Mouse (Mus musculus) midbrain, embryonic 14.5 days (tissue): ENCODE data around the gene Hcls1. TPM values are rescaled to one million over a fixed set of nuclear protein-coding genes. Genes with fewer than 3 reads are reported as not detected.

Source experiments
- ATAC-seq: fragments of 200-750 bp; cut with Nextera tagmentation; 2 replicates; pipeline ENCODE4 v1.8.0; 2017; ENCODE audit warnings: moderate number of reproducible peaks, moderate library complexity; ENCODE audit not compliant: low FRiP score, low TSS enrichment
- DNase-seq: peaks from one replicate; pipeline ENCODE4 v3.0.0-alpha.2; 2015
- H3K27ac ChIP-seq: fragments of 300-500 bp; sonication (generic); replicated peaks from 2 replicates; pipeline ENCODE4 v1.5.1; 2014; ENCODE audit warnings: mild to moderate bottlenecking, low read depth, low read length, moderate library complexity
- H3K27me3 ChIP-seq: fragments of 300-500 bp; sonication (generic); 2 replicates; pipeline ENCODE4 v1.6.1; 2014; ENCODE audit warnings: low read length, control low read depth, mixed read lengths; ENCODE audit not compliant: control insufficient read depth, insufficient read depth
- H3K36me3 ChIP-seq: fragments of 300-500 bp; sonication (generic); 2 replicates; pipeline ENCODE4 v1.6.1; 2014; ENCODE audit warnings: low read length, control low read depth; ENCODE audit not compliant: control insufficient read depth, insufficient read depth
- H3K4me1 ChIP-seq: fragments of 300-500 bp; sonication (generic); 2 replicates; pipeline ENCODE4 v1.6.1; 2014; ENCODE audit warnings: mild to moderate bottlenecking, antibody characterized with exemption, low read length, control low read depth; ENCODE audit not compliant: control insufficient read depth, insufficient read depth
- H3K4me2 ChIP-seq: fragments of 300-500 bp; sonication (generic); 2 replicates; pipeline ENCODE4 v1.6.1; 2014; ENCODE audit warnings: mild to moderate bottlenecking, low read length, moderate library complexity
- H3K4me3 ChIP-seq: fragments of 300-500 bp; sonication (generic); replicated peaks from 2 replicates; pipeline ENCODE4 v1.5.1; 2014; ENCODE audit warnings: low read depth, low read length
- H3K9ac ChIP-seq: fragments of 300-500 bp; sonication (generic); replicated peaks from 2 replicates; pipeline ENCODE4 v1.6.1; 2014; ENCODE audit warnings: mild to moderate bottlenecking, low read length, moderate library complexity
- H3K9me3 ChIP-seq: fragments of 300-500 bp; sonication (generic); 2 replicates; pipeline ENCODE4 v1.6.1; 2016; ENCODE audit warnings: low read length, control low read depth, mixed read lengths; ENCODE audit not compliant: control insufficient read depth
- WGBS: fragments of 180-500 bp; shearing (Covaris S2); extraction: QIAGEN DNeasy Blood & Tissue Kit; methylation state at CpG from one replicate; pipeline ENCODE4 v1.1.7; 2014; 5-methylcytosine and 5-hydroxymethylcytosine counted together
- polyA plus RNA-seq: library from polyadenylated mRNA; unstranded; fragments of >200 nt; fragmentation: Nextera tagmentation; extraction: Ambion mirVana; gene quantifications from 2 replicates; pipeline ENCODE4 v1.2.1, GENCODE M21; 2014

Gene Hcls1
- polyA plus RNA-seq, 1 experiment from 2014 or later: 1.3 TPM

- 78% methylated on average over 8 of the region's 8 CpGs for WGBS
- H3K4me3 ChIP-seq: no peak overlapping the region
- H3K27me3 ChIP-seq: no peaks in the 10 kb centered on the region
- no peak overlapping the region for H3K9ac ChIP-seq
- no peaks in the 10 kb centered on the region for H3K36me3 ChIP-seq
- H3K9me3 ChIP-seq: no peaks in the 10 kb centered on the region
- no peak overlapping the region for H3K27ac ChIP-seq
- no peak for DNase-seq
- ATAC-seq: no peak
- no peaks in the 10 kb centered on the region for H3K4me1 ChIP-seq
- H3K4me2 ChIP-seq: no peak overlapping the region
These were observed 54.7 kb downstream of the Hcls1 start for GRCm38 (mm10) chr16:36989493-36989892.

DNA sequence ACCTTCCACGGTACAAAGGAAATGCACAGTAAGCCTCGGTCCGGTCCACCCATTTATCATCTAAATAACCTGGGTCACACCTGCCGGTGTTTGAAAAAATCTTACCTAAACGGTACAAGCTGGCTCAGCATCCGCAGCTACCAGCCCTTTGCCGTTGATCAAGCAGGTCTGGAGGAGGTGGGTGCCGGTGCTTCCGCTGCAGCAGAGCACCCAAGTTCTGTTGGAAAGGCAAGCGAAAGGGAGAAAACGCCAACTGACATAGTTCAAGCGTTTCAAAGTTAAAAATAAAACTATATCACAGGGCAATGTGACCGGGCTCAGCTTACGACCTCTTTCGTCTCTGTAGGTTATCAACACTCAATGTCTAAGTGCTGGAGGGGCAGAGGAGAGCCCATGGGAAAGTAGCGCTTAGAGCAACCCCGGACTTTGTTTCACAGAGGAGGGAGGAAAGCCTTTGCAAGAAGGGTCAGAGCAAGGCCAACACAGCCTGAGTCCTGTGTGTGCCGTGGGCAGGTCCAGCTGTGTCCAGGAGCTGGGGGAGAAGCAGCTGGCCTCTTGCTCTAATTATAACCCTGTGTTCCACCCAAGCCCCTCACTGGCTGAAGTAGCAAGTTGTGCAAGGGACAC is 55.3 kb downstream of the Hcls1 start, which contains the start of gene Fbxo40:
TSS of gene Fbxo40 (minus strand) at position 469 of the 627 bp plus-strand sequence.
- no peak within 1 kb of the TSS for H3K27ac ChIP-seq
- H3K9ac ChIP-seq: no peak within 1 kb of the TSS
- H3K9me3 ChIP-seq: no peaks in the 10 kb centered on the region
- H3K27me3 ChIP-seq: no peaks in the 10 kb centered on the region
- no peaks in the 10 kb centered on the region for H3K4me1 ChIP-seq
- H3K36me3 ChIP-seq: no peaks in the 10 kb centered on the region
- no peak for DNase-seq
- no peak for ATAC-seq
- 89% methylated on average over 18 of the region's 18 CpGs for WGBS
- H3K4me2 ChIP-seq: no peak within 1 kb of the TSS
- H3K4me3 ChIP-seq: no peak within 1 kb of the TSS

GRCm38 (mm10) chr16:36997650-36998049 is 62.9 kb downstream of the Hcls1 start:
- Histone ChIP-seq H3K4me2 (no peak overlapping the region), H3K9ac (no peak overlapping the region), H3K4me3 (no peak overlapping the region), H3K27ac (no peak overlapping the region), H3K4me1 (no peaks in the 10 kb centered on the region), H3K9me3 (no peaks in the 10 kb centered on the region), H3K27me3 (no peaks in the 10 kb centered on the region), H3K36me3 (no peaks in the 10 kb centered on the region)
- WGBS: 83% methylated on average over 6 of the region's 6 CpGs
- ATAC-seq (no peak), DNase-seq (no peak)

DNA sequence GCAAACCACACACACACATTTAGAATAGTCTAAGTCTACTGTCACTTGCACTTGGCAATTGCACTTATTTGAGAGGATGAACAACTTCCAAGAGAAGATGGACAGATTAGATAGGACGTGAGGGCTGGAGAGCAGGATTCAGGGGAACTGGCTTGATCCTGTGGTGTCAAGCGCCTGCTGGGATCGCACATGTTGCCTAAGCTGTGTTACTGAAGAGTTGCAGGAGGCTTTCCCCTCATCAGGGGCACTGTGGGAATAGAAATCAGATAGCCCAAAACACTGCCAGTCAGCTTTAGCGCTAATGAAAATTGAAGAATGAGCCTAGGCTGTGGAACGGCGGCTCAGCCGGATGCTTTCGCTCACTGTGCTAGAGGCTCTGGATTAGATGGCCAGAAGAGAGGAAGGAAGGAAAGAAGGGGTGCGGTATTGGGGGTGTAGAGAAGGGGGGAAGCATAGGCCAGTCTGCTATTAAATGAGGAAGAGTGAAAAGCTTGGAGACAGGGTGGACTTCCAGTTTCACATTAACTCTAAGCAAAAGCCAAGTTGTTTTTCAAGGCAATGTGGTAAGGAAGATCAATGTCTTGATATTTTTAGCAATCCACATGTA is 64.7 kb downstream of the Hcls1 start:
- H3K4me3 ChIP-seq: no peak overlapping the region
- no peak overlapping the region for H3K27ac ChIP-seq
- H3K9ac ChIP-seq: no peak overlapping the region
- ATAC-seq (no peak), DNase-seq (no peak)
- H3K4me2 ChIP-seq: no peak overlapping the region
- H3K27me3 ChIP-seq: no peaks in the 10 kb centered on the region
- WGBS: 87% methylated on average over 9 of the region's 9 CpGs
- H3K36me3 ChIP-seq: no peaks in the 10 kb centered on the region
- H3K4me1 ChIP-seq: no peaks in the 10 kb centered on the region
- no peaks in the 10 kb centered on the region for H3K9me3 ChIP-seq

GRCm38 (mm10) chr16:37009262-37009661 is 74.5 kb downstream of the Hcls1 start:
- Histone ChIP-seq H3K27ac (no peak overlapping the region), H3K36me3 (no peaks in the 10 kb centered on the region), H3K4me2 (no peak overlapping the region), H3K27me3 (no peaks in the 10 kb centered on the region), H3K9ac (no peak overlapping the region), H3K9me3 (no peaks in the 10 kb centered on the region), H3K4me3 (no peak overlapping the region), H3K4me1 (peaks cover 10% of the 10 kb centered on the region)
- no peak for DNase-seq
- 73% methylated on average over 6 of the region's 6 CpGs for WGBS
- ATAC-seq: no peak

DNA sequence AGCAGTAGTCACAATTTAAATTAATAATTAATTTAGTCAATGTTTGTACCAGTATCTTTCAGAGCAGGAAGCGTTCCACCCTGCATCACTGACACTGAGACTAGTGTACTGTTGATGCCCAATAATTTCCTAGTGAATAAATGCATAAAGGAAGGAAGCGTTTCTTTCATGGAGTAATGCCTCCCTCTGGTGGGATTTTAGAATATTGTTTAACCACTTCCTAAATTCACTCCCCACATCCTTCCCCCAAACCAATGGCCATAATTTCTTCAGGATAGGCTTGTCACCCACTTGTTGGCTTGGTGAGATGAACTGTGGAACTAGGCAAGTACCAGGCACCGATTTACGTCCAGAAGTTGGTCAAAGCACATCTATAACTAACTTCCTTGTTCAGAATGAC is 75.6 kb downstream of the Hcls1 start:
- Histone ChIP-seq H3K27ac (no peak overlapping the region), H3K9me3 (no peaks in the 10 kb centered on the region), H3K9ac (no peak overlapping the region), H3K27me3 (no peaks in the 10 kb centered on the region), H3K4me1 (peaks cover 10% of the 10 kb centered on the region), H3K4me2 (no peak overlapping the region), H3K4me3 (no peak overlapping the region), H3K36me3 (no peaks in the 10 kb centered on the region)
- ATAC-seq (peak; percentile 46), DNase-seq (peak; percentile 85)
- 56% methylated on average over 4 of the region's 4 CpGs for WGBS

GRCm38 (mm10) chr16:37011061-37011921 is 76.5 kb downstream of the Hcls1 start, which contains the start of gene Polq:
Polq (plus strand) TSS chr16:37011786.
- DNase-seq: peak; percentile 97
- no peak within 1 kb of the TSS for H3K27ac ChIP-seq
- H3K9me3 ChIP-seq: no peaks in the 10 kb centered on the region
- 7% methylated on average over 30 of the region's 30 CpGs for WGBS
- peaks cover 10% of the 10 kb centered on the region for H3K4me1 ChIP-seq
- no peaks in the 10 kb centered on the region for H3K27me3 ChIP-seq
- ATAC-seq: peak; percentile 97
- H3K36me3 ChIP-seq: no peaks in the 10 kb centered on the region
- H3K4me2 ChIP-seq: peak within 1 kb of the TSS; percentile 93
- H3K4me3 ChIP-seq: peak within 1 kb of the TSS; percentile 77
- H3K9ac ChIP-seq: peak within 1 kb of the TSS; percentile 60

GRCm38 (mm10) chr16:37011922-37012289 is 77.1 kb downstream of the Hcls1 start:
- H3K36me3 ChIP-seq: no peaks in the 10 kb centered on the region
- DNase-seq: no peak
- WGBS: under 1% methylated on average over 26 of the region's 26 CpGs
- H3K4me1 ChIP-seq: peaks cover 10% of the 10 kb centered on the region
- no peak overlapping the region for H3K27ac ChIP-seq
- peak; percentile 59 for ATAC-seq
- H3K4me2 ChIP-seq: peak overlapping the region; percentile 93
- no peaks in the 10 kb centered on the region for H3K27me3 ChIP-seq
- peak overlapping the region; percentile 60 for H3K9ac ChIP-seq
- H3K4me3 ChIP-seq: peak overlapping the region; percentile 77
- H3K9me3 ChIP-seq: no peaks in the 10 kb centered on the region
